Mouse (Mus musculus): ENCODE measurements at regions not wholly inside any gene's neighbourhood (a gene's known extent, or its start where the extent isn't known, plus 50 kb on each side); places are given as distances from the start of the nearest gene placed in this dataset.

GRCm38 (mm10) chr17:7467638-7468037, 82.4 kb upstream of the Unc93a2 start:
- TF ChIP-seq CTCF (IDR thresholded peaks at IDR 0.05; ENCODE audit: low read depth, low read length) (no peak), EP300 (IDR thresholded peaks at IDR 0.05; ENCODE audit: insufficient read depth, low read depth, low read length) (no peak), POLR2A (IDR thresholded peaks at IDR 0.05; ENCODE audit: insufficient read depth, low read length) (no peak)

All from ES-Bruce4 (cell line).